Mouse (Mus musculus) limb, embryonic 11.5 days (tissue): Measurements from ENCODE around the gene Gprc5d. TPM values are rescaled to one million over a fixed set of nuclear protein-coding genes. Genes with fewer than 3 reads are reported as not detected.
A peak's percentile ranks its signal among the peaks of the same experiment; 100 is the strongest.

ENCODE experiments used
- ATAC-seq: fragments of 200-750 bp; cut with Nextera tagmentation; 2 replicates; pipeline ENCODE4 v1.8.0; 2017; ENCODE audit warnings: low read depth; ENCODE audit not compliant: insufficient number of reproducible peaks, low FRiP score, low TSS enrichment
- DNase-seq: peaks from one replicate; pipeline ENCODE4 v3.0.0-alpha.2; 2015; ENCODE audit warnings: low spot score
- H3K27ac ChIP-seq: fragments of 300-500 bp; sonication (generic); replicated peaks from 2 replicates; pipeline ENCODE4 v1.5.1; 2014; ENCODE audit warnings: low read depth, mild to moderate bottlenecking, low read length
- H3K27me3 ChIP-seq: fragments of 300-500 bp; sonication (generic); 2 replicates; pipeline ENCODE4 v1.6.1; 2014; ENCODE audit warnings: mild to moderate bottlenecking, low read length, mixed read lengths; ENCODE audit not compliant: control insufficient read depth, insufficient read depth
- H3K36me3 ChIP-seq: fragments of 300-500 bp; sonication (generic); 2 replicates; pipeline ENCODE4 v1.6.1; 2014; ENCODE audit warnings: mild to moderate bottlenecking, low read length, moderate library complexity, mixed read lengths; ENCODE audit not compliant: control insufficient read depth, insufficient read depth
- H3K4me1 ChIP-seq: fragments of 300-500 bp; sonication (generic); 2 replicates; pipeline ENCODE4 v1.6.1; 2014; ENCODE audit warnings: low read length, mixed read lengths; ENCODE audit not compliant: control insufficient read depth, insufficient read depth
- H3K4me2 ChIP-seq: fragments of 300-500 bp; sonication (generic); 2 replicates; pipeline ENCODE4 v1.6.1; 2014; ENCODE audit warnings: low read depth, mild to moderate bottlenecking, moderate library complexity; ENCODE audit not compliant: severe bottlenecking
- H3K4me3 ChIP-seq: fragments of 300-500 bp; sonication (generic); 2 replicates; pipeline ENCODE4 v1.5.1; 2014; ENCODE audit warnings: low read depth, low read length
- H3K9ac ChIP-seq: fragments of 300-500 bp; sonication (generic); 2 replicates; pipeline ENCODE4 v1.6.1; 2014; ENCODE audit warnings: mild to moderate bottlenecking, low read length
- H3K9me3 ChIP-seq: fragments of 300-500 bp; sonication (generic); 2 replicates; pipeline ENCODE4 v1.6.1; 2016; ENCODE audit warnings: low read length; ENCODE audit not compliant: control insufficient read depth
- WGBS: fragments of 180-500 bp; shearing (Covaris S2); extraction: QIAGEN DNeasy Blood & Tissue Kit; methylation state at CpG from one replicate; pipeline ENCODE4 v1.1.7; 2014; 5-methylcytosine and 5-hydroxymethylcytosine counted together
- polyA plus RNA-seq: library from polyadenylated mRNA; unstranded; fragments of >200 nt; fragmentation: Nextera tagmentation; extraction: Ambion mirVana; gene quantifications from 2 replicates; pipeline ENCODE4 v1.2.1, GENCODE M21; 2014

The Gprc5d gene
- polyA plus RNA-seq, 1 experiment from 2014 or later: not detected

DNA sequence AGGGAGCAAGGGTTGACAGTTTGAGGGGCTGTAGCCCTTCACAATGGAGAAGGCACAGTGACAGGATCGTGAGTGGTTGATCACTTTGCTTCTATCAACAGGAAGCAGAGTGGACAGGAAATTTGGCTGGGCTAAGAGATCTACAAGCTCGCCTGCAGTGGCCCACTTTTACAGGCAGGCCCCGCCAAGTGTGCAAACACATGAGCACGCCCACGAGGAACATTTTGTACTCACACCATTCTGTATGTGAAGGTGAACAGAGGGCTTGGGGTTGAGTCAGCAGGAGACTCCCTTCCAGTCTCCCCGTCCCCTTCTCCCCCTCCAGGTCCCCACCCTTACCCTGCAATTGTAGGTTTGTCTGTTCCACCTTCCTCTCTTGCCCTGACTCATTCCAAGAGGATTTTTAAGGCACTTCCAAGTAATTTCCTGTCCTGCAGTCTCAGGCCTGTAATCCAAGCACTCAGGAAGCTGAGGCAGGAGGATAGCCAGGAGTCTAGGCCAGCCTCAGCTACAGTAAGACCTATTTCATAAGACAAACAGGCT lies 43.6 kb downstream of the Gprc5d start:
- DNase-seq (no peak), ATAC-seq (no peak)
- H3K9ac ChIP-seq: no peak overlapping the region
- 82% methylated on average over 6 of the region's 6 CpGs for WGBS
- H3K27me3 ChIP-seq: no peaks in the 10 kb centered on the region
- H3K9me3 ChIP-seq: no peaks in the 10 kb centered on the region
- H3K4me2 ChIP-seq: no peak overlapping the region
- H3K36me3 ChIP-seq: no peaks in the 10 kb centered on the region
- no peak overlapping the region for H3K27ac ChIP-seq
- H3K4me1 ChIP-seq: no peaks in the 10 kb centered on the region
- H3K4me3 ChIP-seq: no peak overlapping the region

DNA sequence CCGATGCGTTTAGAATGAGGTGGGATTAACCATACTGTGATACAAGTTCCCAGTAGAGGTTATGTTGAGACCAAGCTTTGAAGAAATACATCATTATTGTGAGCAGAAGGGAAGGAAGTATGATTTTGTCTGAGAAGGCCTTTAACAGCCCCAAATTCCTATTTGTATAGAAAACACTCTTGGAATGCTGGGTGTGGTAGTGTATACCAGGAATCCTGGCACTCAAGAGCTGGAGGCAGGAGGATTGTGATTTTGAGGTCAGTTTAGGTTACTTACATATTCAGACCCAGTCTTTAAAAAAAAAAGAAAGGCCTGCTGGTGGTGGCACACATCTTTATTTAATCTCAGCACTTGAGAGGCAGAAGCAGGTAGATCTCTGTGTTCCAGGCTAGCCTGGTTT lies 47.7 kb downstream of the Gprc5d start:
- ATAC-seq: no peak
- Histone ChIP-seq H3K27ac (no peak overlapping the region), H3K4me3 (no peak overlapping the region), H3K4me2 (no peak overlapping the region), H3K4me1 (no peaks in the 10 kb centered on the region), H3K9ac (no peak overlapping the region), H3K27me3 (peaks cover 3% of the 10 kb centered on the region; the same call in 1 of the 2 replicates), H3K9me3 (no peaks in the 10 kb centered on the region), H3K36me3 (no peaks in the 10 kb centered on the region)
- no peak for DNase-seq
- 91% methylated on average over 2 of the region's 2 CpGs for WGBS

DNA sequence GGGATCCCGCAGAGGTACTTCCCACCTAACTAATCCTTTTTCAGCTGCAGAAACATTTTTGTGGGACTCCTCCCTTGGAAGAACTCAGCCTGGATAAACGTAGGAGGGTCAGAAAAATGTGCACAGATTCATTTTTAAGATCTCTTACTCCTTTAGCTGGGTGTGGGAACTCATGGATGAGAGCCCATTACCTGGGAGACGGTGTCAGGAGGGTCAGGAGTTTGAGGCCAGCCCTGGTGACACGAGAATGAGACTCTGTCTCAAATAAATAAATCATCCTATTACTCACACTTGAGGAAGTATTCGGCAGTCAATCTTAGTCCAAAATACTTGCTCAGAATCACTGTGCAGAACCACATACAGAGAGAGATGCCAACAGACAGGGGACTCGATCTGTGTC lies 48.2 kb downstream of the Gprc5d start:
- DNase-seq (no peak), ATAC-seq (no peak)
- Histone ChIP-seq H3K27me3 (peaks cover 8% of the 10 kb centered on the region; the same call in 1 of the 2 replicates), H3K36me3 (no peaks in the 10 kb centered on the region), H3K9me3 (no peaks in the 10 kb centered on the region), H3K9ac (no peak overlapping the region), H3K4me3 (no peak overlapping the region), H3K27ac (no peak overlapping the region), H3K4me2 (no peak overlapping the region), H3K4me1 (0 out of 2 replicates have a peak, but pooled peaks cover 3% of the 10 kb centered on the region)
- 75% methylated on average over 6 of the region's 6 CpGs for WGBS

DNA sequence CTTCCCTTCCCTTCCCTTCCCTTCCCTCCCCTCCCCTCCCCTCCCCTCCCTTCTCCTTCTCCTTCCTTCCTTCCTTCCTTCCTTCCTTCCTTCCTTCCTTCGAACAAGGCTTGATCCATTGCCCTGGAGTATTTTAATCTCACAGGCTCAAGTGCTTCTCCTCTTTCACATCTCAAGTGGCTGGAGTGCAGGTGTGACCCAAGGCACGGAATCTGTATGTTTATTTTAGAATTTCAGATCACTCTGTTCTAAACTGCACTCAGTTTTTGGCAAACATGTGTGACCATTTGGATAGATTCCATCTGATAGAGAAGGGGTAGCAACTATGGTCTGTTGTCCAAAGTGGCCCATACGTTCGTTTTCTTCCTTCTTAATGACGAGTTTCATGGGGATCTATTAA lies 49.9 kb downstream of the Gprc5d start:
- DNase-seq (no peak), ATAC-seq (no peak)
- no peak overlapping the region for H3K4me2 ChIP-seq
- no peak overlapping the region for H3K27ac ChIP-seq
- no peak overlapping the region for H3K4me3 ChIP-seq
- no peaks in the 10 kb centered on the region for H3K36me3 ChIP-seq
- WGBS: 78% methylated on average over 4 of the region's 5 CpGs
- H3K9me3 ChIP-seq: no peaks in the 10 kb centered on the region
- H3K27me3 ChIP-seq: peaks cover 9% of the 10 kb centered on the region; the same call in 1 of the 2 replicates
- H3K9ac ChIP-seq: no peak overlapping the region
- H3K4me1 ChIP-seq: 0 out of 2 replicates have a peak, but pooled peaks cover 3% of the 10 kb centered on the region

DNA sequence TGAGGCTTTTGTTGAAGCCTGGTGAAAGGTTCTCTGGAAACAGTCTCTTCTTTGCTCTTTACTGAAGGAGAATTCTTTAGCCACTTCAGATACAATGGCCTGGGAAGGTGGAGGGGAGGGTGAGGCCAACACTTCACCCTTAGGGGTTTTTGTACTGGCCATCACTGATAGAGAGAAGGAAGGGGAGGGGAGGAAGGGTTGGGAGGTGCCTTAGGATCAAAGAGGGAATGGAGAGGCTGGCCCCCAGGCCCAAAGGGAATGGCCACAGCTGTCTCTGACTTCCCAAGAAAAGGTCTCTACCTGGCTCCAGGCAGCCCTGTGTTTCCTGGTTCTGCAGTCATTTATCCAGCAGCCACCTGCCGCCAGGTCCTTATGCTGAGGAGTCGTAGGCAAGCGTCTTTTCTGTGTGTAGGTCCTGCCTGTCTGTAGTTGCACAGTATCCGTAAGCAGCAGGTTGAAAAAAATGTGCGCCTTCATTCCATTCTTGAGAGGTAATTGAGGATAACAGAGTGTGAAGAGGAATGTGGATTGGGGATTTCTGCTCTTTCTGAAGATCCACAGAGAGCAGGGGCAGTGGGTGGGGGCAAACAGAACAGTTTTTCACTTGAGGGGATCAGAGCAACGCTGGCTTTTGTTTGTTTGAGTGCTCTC lies 51.2 kb downstream of the Gprc5d start:
- ATAC-seq: no peak
- 0 out of 2 replicates have a peak, but pooled peaks cover 3% of the 10 kb centered on the region for H3K4me1 ChIP-seq
- H3K9me3 ChIP-seq: no peaks in the 10 kb centered on the region
- H3K4me2 ChIP-seq: no peak overlapping the region
- no peak overlapping the region for H3K27ac ChIP-seq
- 43% methylated on average over 6 of the region's 6 CpGs for WGBS
- no peak overlapping the region for H3K9ac ChIP-seq
- H3K4me3 ChIP-seq: no peak overlapping the region
- H3K36me3 ChIP-seq: no peaks in the 10 kb centered on the region
- no peak for DNase-seq
- peaks cover 9% of the 10 kb centered on the region; the same call in 1 of the 2 replicates for H3K27me3 ChIP-seq

DNA sequence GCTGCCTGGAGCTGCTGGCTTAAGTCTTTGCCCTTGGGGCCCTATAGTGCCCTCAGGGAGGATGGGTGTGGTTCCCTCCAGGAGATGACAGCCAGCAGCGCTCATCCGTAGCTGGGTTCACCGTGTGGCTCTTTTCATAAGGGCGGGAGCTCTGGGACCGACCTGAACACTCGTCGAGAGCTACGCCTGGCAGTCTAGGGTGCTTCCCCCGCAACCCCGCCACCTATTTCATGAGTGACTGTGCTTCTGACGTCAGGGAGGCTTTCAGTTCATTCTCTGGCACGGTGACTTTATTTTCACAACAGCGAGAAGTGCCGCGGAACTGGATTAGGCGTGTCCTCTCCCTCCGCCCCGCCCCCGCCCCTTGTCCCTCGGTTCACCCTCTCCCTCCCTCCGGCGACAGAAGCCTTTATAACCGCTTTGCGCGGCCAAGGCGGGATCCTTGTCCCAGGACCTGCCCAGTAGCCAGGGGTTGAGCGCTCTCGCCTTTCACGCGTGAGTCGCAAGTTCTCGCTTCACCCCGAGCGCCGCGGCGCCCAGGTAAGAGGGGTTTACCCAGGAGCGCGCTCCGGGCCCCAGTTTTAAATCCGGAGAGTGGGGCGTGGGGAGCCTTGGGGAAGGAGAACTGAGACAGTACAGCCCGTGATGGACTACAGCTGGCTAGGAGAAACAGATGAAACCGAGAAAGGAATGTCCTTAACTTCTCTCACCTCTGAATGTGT lies 52.7 kb downstream of the Gprc5d start, which contains the start of gene Gprc5a:
Gprc5a (plus strand) TSS at position 416 of the 722 bp plus-strand sequence.
- peak; percentile 71 for DNase-seq
- Histone ChIP-seq H3K27me3 (peaks cover 9% of the 10 kb centered on the region; the same call in 1 of the 2 replicates), H3K36me3 (no peaks in the 10 kb centered on the region), H3K4me1 (0 out of 2 replicates have a peak, but pooled peaks cover 3% of the 10 kb centered on the region), H3K4me2 (peak within 1 kb of the TSS; percentile 76), H3K9ac (peak within 1 kb of the TSS; percentile 52), H3K4me3 (peak within 1 kb of the TSS; percentile 40), H3K9me3 (no peaks in the 10 kb centered on the region), H3K27ac (no peak within 1 kb of the TSS)
- peak; percentile 53 for ATAC-seq
- under 1% methylated on average over 44 of the region's 44 CpGs for WGBS

DNA sequence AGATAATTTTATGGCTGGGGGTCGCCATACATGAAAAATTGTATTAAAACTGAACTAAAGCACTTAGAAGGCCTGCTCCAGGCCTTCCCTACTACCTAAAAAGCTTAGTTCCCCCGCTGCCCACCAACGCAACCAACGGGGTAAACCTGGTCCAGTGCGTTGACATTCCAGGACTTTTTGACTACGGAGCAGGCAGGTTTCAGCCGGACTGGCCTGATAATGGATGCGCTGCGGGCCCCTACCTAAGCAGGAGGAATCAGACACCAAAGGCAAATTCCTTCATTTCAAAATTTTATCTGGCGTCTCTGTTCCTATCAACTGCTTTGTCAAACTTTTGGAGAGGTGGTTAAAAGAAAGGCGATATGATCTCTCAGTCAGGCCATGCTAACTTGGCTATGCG lies 53.5 kb downstream of the Gprc5d start:
- Histone ChIP-seq H3K36me3 (no peaks in the 10 kb centered on the region), H3K9ac (no peak overlapping the region), H3K4me2 (no peak overlapping the region), H3K9me3 (no peaks in the 10 kb centered on the region), H3K4me1 (0 out of 2 replicates have a peak, but pooled peaks cover 3% of the 10 kb centered on the region), H3K4me3 (no peak overlapping the region), H3K27ac (no peak overlapping the region), H3K27me3 (peaks cover 9% of the 10 kb centered on the region; the same call in 1 of the 2 replicates)
- no peak for ATAC-seq
- 76% methylated on average over 12 of the region's 12 CpGs for WGBS
- DNase-seq: no peak

DNA sequence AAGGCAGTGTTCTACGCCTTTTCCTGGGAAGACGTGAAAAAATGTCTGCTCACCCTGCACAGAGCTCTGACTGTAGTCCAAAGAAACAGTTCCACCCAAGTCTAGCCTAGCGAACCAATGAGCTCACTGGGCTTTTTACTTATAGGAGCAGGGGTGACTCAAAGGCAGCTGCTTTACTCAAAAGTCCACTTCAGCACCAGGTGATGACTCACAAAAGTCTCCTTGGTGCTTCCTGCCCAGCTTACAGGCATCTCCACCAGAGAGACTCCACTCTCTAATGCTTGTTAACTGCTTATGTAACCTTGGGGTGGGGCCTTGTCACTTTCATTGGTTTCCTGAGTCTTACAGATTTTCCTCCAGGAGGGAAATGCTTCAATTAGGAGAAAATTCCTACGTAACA lies 57.4 kb downstream of the Gprc5d start:
- DNase-seq (no peak), ATAC-seq (no peak)
- Histone ChIP-seq H3K27ac (no peak overlapping the region), H3K27me3 (peaks cover 5% of the 10 kb centered on the region; the same call in 1 of the 2 replicates), H3K4me3 (no peak overlapping the region), H3K36me3 (no peaks in the 10 kb centered on the region), H3K4me2 (no peak overlapping the region), H3K9me3 (no peaks in the 10 kb centered on the region), H3K4me1 (0 out of 2 replicates have a peak, but pooled peaks cover 3% of the 10 kb centered on the region), H3K9ac (no peak overlapping the region)
- WGBS: 98% methylated on average over 4 of the region's 4 CpGs
